Mouse (Mus musculus): ENCODE data around the gene Ermard. TPM values are rescaled to one million over a fixed set of nuclear protein-coding genes. Genes with fewer than 3 reads are reported as not detected.
A peak's percentile ranks its signal among the peaks of the same experiment; 100 is the strongest.

Gene Ermard
- polyA plus RNA-seq, 1 experiment from 2014 or later, result 60.1 TPM

DNA sequence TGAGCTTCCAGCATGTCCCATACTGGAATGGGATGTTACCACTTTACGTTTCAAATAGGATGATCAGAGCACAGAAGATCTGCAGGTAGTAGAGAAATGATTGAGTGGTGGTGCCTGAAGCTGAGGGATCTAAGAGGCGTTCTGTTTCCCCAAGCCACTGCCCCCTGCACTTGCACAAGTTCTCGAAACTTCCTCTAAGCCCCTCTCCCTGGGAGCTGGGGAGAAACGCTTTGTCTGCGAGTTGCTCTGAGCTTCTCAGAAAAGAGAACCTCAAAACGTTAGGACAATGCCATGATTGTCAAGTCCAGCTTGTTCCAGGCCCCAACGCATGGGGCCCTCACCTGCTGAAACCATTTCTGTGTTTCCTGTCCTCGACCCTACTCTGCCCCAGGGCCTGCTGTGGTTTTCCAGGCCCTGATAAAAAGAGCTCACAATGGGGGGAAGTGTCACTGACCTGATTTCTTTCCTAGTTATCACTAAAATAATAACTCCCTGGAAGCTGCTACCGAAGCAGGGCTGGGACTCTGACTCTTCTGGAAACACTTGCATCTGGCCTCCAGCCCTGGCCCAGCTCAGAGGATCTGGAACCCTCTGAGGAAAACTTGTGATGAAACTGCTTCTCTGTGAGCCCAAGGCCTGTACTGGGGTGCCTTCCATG, 88.8 kb downstream of the Ermard start:
- Histone ChIP-seq H3K36me3 (ENCODE audit: insufficient read depth, low read length) (no peaks in the 10 kb centered on the region), H3K9me3 (replicated peaks; ENCODE audit: low read length) (no peaks in the 10 kb centered on the region), H3K4me3 (replicated peaks; ENCODE audit: low read depth, low read length) (no peak overlapping the region), H3K9ac (ENCODE audit: low read depth, low read length) (no peak overlapping the region), H3K4me2 (ENCODE audit: low read length) (no peak overlapping the region), H3K4me1 (replicated peaks; ENCODE audit: insufficient read depth, low read length) (no peaks in the 10 kb centered on the region), H3K27ac (no peak overlapping the region), H3K27me3 (ENCODE audit: insufficient read depth, low read length) (no peaks in the 10 kb centered on the region)
- ATAC-seq (replicated peaks; ENCODE audit: low FRiP score, low read depth) (no peak), DNase-seq (ENCODE audit: low spot score) (no peak)
- 66% methylated on average over 9 of the region's 9 CpGs for WGBS
- TF ChIP-seq CTCF (IDR thresholded peaks at IDR 0.05; ENCODE audit: low read depth), result no peak

DNA sequence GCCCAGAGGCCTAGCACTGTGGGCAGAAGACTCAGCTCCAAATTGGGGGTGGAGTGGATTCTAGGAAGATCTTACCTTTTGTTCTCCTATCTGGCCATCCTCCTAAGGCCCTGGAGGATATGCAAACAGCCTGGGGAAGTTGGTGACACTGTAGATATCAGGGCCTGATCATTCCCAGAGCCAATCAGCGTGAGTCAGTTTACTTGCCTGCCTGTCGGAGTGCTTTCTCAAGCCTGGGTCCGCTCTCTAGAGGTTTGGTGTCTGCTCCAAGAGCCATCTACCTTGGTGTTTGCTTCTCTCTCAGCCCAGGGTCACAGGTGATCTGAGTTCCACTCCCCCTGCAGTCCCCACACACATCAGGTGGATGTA, 89.3 kb downstream of the Ermard start:
- H3K4me1 ChIP-seq (replicated peaks; ENCODE audit: insufficient read depth, low read length), result no peaks in the 10 kb centered on the region

DNA sequence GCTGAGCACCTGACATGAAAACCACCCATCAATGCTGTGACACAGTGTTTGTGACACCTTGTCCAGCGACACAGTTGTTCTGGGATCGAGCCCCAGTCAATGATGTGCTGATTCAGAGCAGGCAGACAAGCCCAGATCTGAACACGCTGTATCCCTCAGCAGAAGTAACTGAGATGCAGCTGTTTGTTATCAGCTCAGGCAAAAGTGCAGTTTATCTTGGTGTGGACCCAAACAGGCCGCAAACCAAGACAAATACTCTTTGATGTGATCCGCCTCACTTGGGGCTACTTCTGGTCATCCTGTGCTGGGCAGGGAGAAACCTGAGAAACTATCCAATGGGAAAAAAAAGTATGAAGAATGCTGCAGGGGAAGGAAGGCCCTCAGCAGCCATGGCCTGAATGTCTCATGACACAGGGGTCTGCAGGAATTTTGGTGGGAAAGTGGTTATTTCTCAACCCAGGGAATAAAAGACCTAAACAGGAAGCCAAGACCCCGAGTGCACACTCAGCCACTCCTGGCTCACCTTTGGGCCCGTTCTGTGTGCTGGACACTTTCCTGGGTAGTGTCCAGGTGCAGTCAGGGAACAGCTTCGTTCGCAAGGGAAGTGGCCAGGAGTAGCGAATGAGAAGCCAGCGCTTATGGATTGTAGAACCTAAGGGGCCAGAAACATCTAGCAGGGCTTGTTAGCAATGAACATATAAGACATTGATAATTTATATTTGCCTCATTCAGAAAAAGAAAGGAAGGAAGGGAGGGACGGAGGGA, 94.1 kb downstream of the Ermard start:
- TF ChIP-seq CTCF (IDR thresholded peaks at IDR 0.05; ENCODE audit: low read depth), result no peak
- no peaks in the 10 kb centered on the region for H3K9me3 ChIP-seq (replicated peaks; ENCODE audit: low read length)
- no peak overlapping the region for H3K27ac ChIP-seq
- H3K4me1 ChIP-seq (replicated peaks; ENCODE audit: insufficient read depth, low read length), result no peaks in the 10 kb centered on the region
- H3K4me3 ChIP-seq (replicated peaks; ENCODE audit: low read depth, low read length), result no peak overlapping the region
- no peaks in the 10 kb centered on the region for H3K36me3 ChIP-seq (ENCODE audit: insufficient read depth, low read length)
- no peak overlapping the region for H3K9ac ChIP-seq (ENCODE audit: low read depth, low read length)
- WGBS, result 67% methylated on average over 12 of the region's 12 CpGs
- no peaks in the 10 kb centered on the region for H3K27me3 ChIP-seq (ENCODE audit: insufficient read depth, low read length)
- ATAC-seq (replicated peaks; ENCODE audit: low FRiP score, low read depth), result no peak
- H3K4me2 ChIP-seq (ENCODE audit: low read length), result no peak overlapping the region
- peak; percentile 46 for DNase-seq (ENCODE audit: low spot score)

More for the DNA sequence above, 89.3 kb downstream of the Ermard start:
- no peaks in the 10 kb centered on the region for H3K36me3 ChIP-seq (ENCODE audit: insufficient read depth, low read length)
- TF ChIP-seq CTCF (IDR thresholded peaks at IDR 0.05; ENCODE audit: low read depth), result no peak
- DNase-seq (ENCODE audit: low spot score) (no peak), ATAC-seq (replicated peaks; ENCODE audit: low FRiP score, low read depth) (no peak)
- no peaks in the 10 kb centered on the region for H3K9me3 ChIP-seq (replicated peaks; ENCODE audit: low read length)
- no peak overlapping the region for H3K27ac ChIP-seq
- 94% methylated on average over 3 of the region's 3 CpGs for WGBS
- no peak overlapping the region for H3K4me3 ChIP-seq (replicated peaks; ENCODE audit: low read depth, low read length)
- no peak overlapping the region for H3K4me2 ChIP-seq (ENCODE audit: low read length)
- no peak overlapping the region for H3K9ac ChIP-seq (ENCODE audit: low read depth, low read length)
- H3K27me3 ChIP-seq (ENCODE audit: insufficient read depth, low read length), result no peaks in the 10 kb centered on the region

DNA sequence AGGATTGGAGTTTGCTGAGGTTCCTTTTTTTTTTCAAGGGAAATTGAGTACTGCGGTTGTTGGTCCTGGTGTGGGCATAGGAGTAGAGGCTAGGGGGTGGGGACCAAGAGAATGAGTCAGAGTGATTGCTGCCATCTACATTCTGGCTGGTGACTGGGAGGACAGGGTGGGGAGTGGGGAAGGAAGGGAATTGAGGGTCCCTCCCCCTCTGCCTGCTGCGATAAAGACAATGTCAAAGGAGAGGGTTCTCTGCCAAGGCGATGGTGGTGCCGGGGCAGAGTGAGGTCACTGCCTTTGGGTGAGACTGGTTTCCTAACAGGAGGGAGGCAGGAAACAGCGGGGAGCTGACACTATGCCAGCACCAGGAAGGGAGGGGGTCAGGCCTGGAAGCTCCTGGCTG, 96.4 kb downstream of the Ermard start:
- no peaks in the 10 kb centered on the region for H3K4me1 ChIP-seq (replicated peaks; ENCODE audit: insufficient read depth, low read length)
- no peaks in the 10 kb centered on the region for H3K36me3 ChIP-seq (ENCODE audit: insufficient read depth, low read length)
- H3K27me3 ChIP-seq (ENCODE audit: insufficient read depth, low read length), result no peaks in the 10 kb centered on the region
- H3K27ac ChIP-seq, result no peak overlapping the region
- DNase-seq (ENCODE audit: low spot score), result no peak
- no peak overlapping the region for H3K9ac ChIP-seq (ENCODE audit: low read depth, low read length)
- no peak for ATAC-seq (replicated peaks; ENCODE audit: low FRiP score, low read depth)
- WGBS, result 51% methylated on average over 5 of the region's 5 CpGs
- H3K4me3 ChIP-seq (replicated peaks; ENCODE audit: low read depth, low read length), result no peak overlapping the region
- TF ChIP-seq CTCF (IDR thresholded peaks at IDR 0.05; ENCODE audit: low read depth), result no peak
- no peaks in the 10 kb centered on the region for H3K9me3 ChIP-seq (replicated peaks; ENCODE audit: low read length)
- no peak overlapping the region for H3K4me2 ChIP-seq (ENCODE audit: low read length)

Other genes starting within 250 kb of the Ermard start
- gene Wdr27, start 98.0 kb upstream of the Ermard start, polyA plus RNA-seq (2015; fragmentation: Nextera tagmentation; extraction: Ambion mirVana), result 10.1 and 16.3 TPM in 2 replicates
- 41.6 and 43.0 TPM in 2 replicates for gene 1600012H06Rik, start 98.0 kb upstream of the Ermard start, polyA plus RNA-seq (2015; fragmentation: Nextera tagmentation; extraction: Ambion mirVana)
- 27.3 and 29.8 TPM in 2 replicates for gene Phf10, start 79.9 kb upstream of the Ermard start, polyA plus RNA-seq (2015; fragmentation: Nextera tagmentation; extraction: Ambion mirVana)
- 8.9 and 13.2 TPM in 2 replicates for gene 9030025P20Rik, start 62.7 kb upstream of the Ermard start, polyA plus RNA-seq (2015; fragmentation: Nextera tagmentation; extraction: Ambion mirVana)
- gene Gm3417, start 62.4 kb upstream of the Ermard start, polyA plus RNA-seq (2015; fragmentation: Nextera tagmentation; extraction: Ambion mirVana), result 1.5 and 1.8 TPM in 2 replicates
- 8.9 and 10.3 TPM in 2 replicates for gene Gm3435, start 31.0 kb upstream of the Ermard start, polyA plus RNA-seq (2015; fragmentation: Nextera tagmentation; extraction: Ambion mirVana)
- not detected in 2 replicates for gene Tcte3, start 280 bp downstream of the Ermard start, polyA plus RNA-seq (2015; fragmentation: Nextera tagmentation; extraction: Ambion mirVana)
- gene Gm3448, start 329 bp downstream of the Ermard start, polyA plus RNA-seq (2015; fragmentation: Nextera tagmentation; extraction: Ambion mirVana), result 4.0 and 4.6 TPM in 2 replicates

Data from kidney, postnatal 0 days (tissue).